Mouse (Mus musculus) forebrain, embryonic 16.5 days (tissue): Measurements from ENCODE around the gene Pnlip. TPM values are rescaled to one million over a fixed set of nuclear protein-coding genes. Genes with fewer than 3 reads are reported as not detected.

Experiments used
- ATAC-seq: fragments of 200-750 bp; cut with Nextera tagmentation; 2 replicates; pipeline ENCODE4 v1.8.0; 2017; ENCODE audit warnings: mild to moderate bottlenecking, moderate library complexity
- H3K27ac ChIP-seq: fragments of 300-500 bp; sonication (generic); 2 replicates; pipeline ENCODE4 v1.5.1; 2014; ENCODE audit warnings: low read length, control low read depth
- H3K27me3 ChIP-seq: fragments of 300-500 bp; sonication (generic); replicated peaks from 2 replicates; pipeline ENCODE4 v1.6.1; 2014; ENCODE audit warnings: low read length; ENCODE audit not compliant: control insufficient read depth, insufficient read depth
- H3K36me3 ChIP-seq: fragments of 300-500 bp; sonication (generic); 2 replicates; pipeline ENCODE4 v1.6.1; 2014; ENCODE audit not compliant: control insufficient read depth, insufficient read depth
- H3K4me1 ChIP-seq: fragments of 300-500 bp; sonication (generic); replicated peaks from 2 replicates; pipeline ENCODE4 v1.6.1; 2014; ENCODE audit warnings: low read length; ENCODE audit not compliant: control insufficient read depth, insufficient read depth
- H3K4me2 ChIP-seq: fragments of 300-500 bp; sonication (generic); 2 replicates; pipeline ENCODE4 v1.6.1; 2014; ENCODE audit warnings: mild to moderate bottlenecking, low read length, control low read depth
- H3K4me3 ChIP-seq: fragments of 300-500 bp; sonication (generic); replicated peaks from 2 replicates; pipeline ENCODE4 v1.5.1; 2014; ENCODE audit warnings: mild to moderate bottlenecking, low read length, control low read depth
- H3K9ac ChIP-seq: fragments of 300-500 bp; sonication (generic); replicated peaks from 2 replicates; pipeline ENCODE4 v1.6.1; 2014; ENCODE audit warnings: low read depth, low read length, control low read depth
- H3K9me3 ChIP-seq: fragments of 300-500 bp; sonication (generic); 2 replicates; pipeline ENCODE4 v1.6.1; 2016; ENCODE audit warnings: low read length; ENCODE audit not compliant: control insufficient read depth
- WGBS: fragments of 180-500 bp; shearing (Covaris S2); extraction: QIAGEN DNeasy Blood & Tissue Kit; methylation state at CpG from one replicate; pipeline ENCODE4 v1.1.7; 2014; 5-methylcytosine and 5-hydroxymethylcytosine counted together
- polyA plus RNA-seq: library from polyadenylated mRNA; unstranded; fragments of >200 nt; fragmentation: Nextera tagmentation; extraction: Ambion mirVana; gene quantifications from 2 replicates; pipeline ENCODE4 v1.2.1, GENCODE M21; 2015

The Pnlip gene
- 0.46 and 0.65 TPM in 2 replicates for polyA plus RNA-seq

- Histone ChIP-seq H3K9ac (no peak within 1 kb of the TSS), H3K36me3 (no peaks in the 10 kb centered on the region), H3K9me3 (no peaks in the 10 kb centered on the region), H3K4me2 (no peak within 1 kb of the TSS), H3K4me1 (no peaks in the 10 kb centered on the region), H3K27ac (no peak within 1 kb of the TSS), H3K27me3 (no peaks in the 10 kb centered on the region), H3K4me3 (no peak within 1 kb of the TSS)
- 83% methylated on average over 5 of the region's 5 CpGs for WGBS
- ATAC-seq: no peak
Observed at GRCm38 (mm10) chr19:58652198-58652597, at the start of gene Pnlip. Gene Pnlip, plus strand, starts transcription at chr19:58652498.

GRCm38 (mm10) chr19:58609716-58610115, 42.6 kb upstream of the Pnlip start:
- ATAC-seq: no peak
- WGBS: 67% methylated on average over 1 of the region's 1 CpGs
- no peak overlapping the region for H3K27ac ChIP-seq

GRCm38 (mm10) chr19:58612745-58613144, 39.6 kb upstream of the Pnlip start:
- H3K4me3 ChIP-seq: no peak overlapping the region
- ATAC-seq: no peak
- WGBS: 89% methylated on average over 3 of the region's 3 CpGs

More at GRCm38 (mm10) chr19:58609716-58610115, 42.6 kb upstream of the Pnlip start:
- no peaks in the 10 kb centered on the region for H3K27me3 ChIP-seq
- no peaks in the 10 kb centered on the region for H3K36me3 ChIP-seq
- H3K4me2 ChIP-seq: no peak overlapping the region
- no peaks in the 10 kb centered on the region for H3K4me1 ChIP-seq
- no peaks in the 10 kb centered on the region for H3K9me3 ChIP-seq
- H3K9ac ChIP-seq: no peak overlapping the region
- no peak overlapping the region for H3K4me3 ChIP-seq

GRCm38 (mm10) chr19:58616606-58617005, 35.7 kb upstream of the Pnlip start:
- H3K27ac ChIP-seq: no peak overlapping the region
- H3K9ac ChIP-seq: no peak overlapping the region
- H3K9me3 ChIP-seq: no peaks in the 10 kb centered on the region
- H3K4me3 ChIP-seq: no peak overlapping the region
- no peaks in the 10 kb centered on the region for H3K27me3 ChIP-seq
- H3K4me2 ChIP-seq: no peak overlapping the region
- no peaks in the 10 kb centered on the region for H3K4me1 ChIP-seq
- ATAC-seq: no peak
- WGBS: 89% methylated on average over 7 of the region's 7 CpGs
- no peaks in the 10 kb centered on the region for H3K36me3 ChIP-seq

More at GRCm38 (mm10) chr19:58612745-58613144, 39.6 kb upstream of the Pnlip start:
- no peaks in the 10 kb centered on the region for H3K9me3 ChIP-seq
- no peaks in the 10 kb centered on the region for H3K27me3 ChIP-seq
- no peak overlapping the region for H3K9ac ChIP-seq
- H3K36me3 ChIP-seq: no peaks in the 10 kb centered on the region
- no peak overlapping the region for H3K27ac ChIP-seq
- no peak overlapping the region for H3K4me2 ChIP-seq
- H3K4me1 ChIP-seq: no peaks in the 10 kb centered on the region

- H3K9ac ChIP-seq: no peak overlapping the region
- H3K4me3 ChIP-seq: no peak overlapping the region
- no peak for ATAC-seq
- H3K27me3 ChIP-seq: no peaks in the 10 kb centered on the region
- H3K4me1 ChIP-seq: no peaks in the 10 kb centered on the region
- WGBS: 84% methylated on average over 3 of the region's 3 CpGs
- H3K4me2 ChIP-seq: no peak overlapping the region
- no peaks in the 10 kb centered on the region for H3K36me3 ChIP-seq
- no peaks in the 10 kb centered on the region; the same call in 1 of the 2 replicates for H3K9me3 ChIP-seq
- no peak overlapping the region for H3K27ac ChIP-seq
Observed at GRCm38 (mm10) chr19:58620661-58621060, 31.6 kb upstream of the Pnlip start.

GRCm38 (mm10) chr19:58621646-58622045, 30.7 kb upstream of the Pnlip start:
- no peaks in the 10 kb centered on the region for H3K27me3 ChIP-seq
- H3K4me3 ChIP-seq: no peak overlapping the region
- H3K4me1 ChIP-seq: no peaks in the 10 kb centered on the region
- no peak for ATAC-seq
- no peak overlapping the region for H3K27ac ChIP-seq
- no peak overlapping the region for H3K4me2 ChIP-seq
- H3K9me3 ChIP-seq: no peaks in the 10 kb centered on the region; the same call in 1 of the 2 replicates
- WGBS: 69% methylated on average over 1 of the region's 1 CpGs
- H3K36me3 ChIP-seq: no peaks in the 10 kb centered on the region
- H3K9ac ChIP-seq: no peak overlapping the region

- 90% methylated on average over 4 of the region's 4 CpGs for WGBS
- no peak overlapping the region for H3K9ac ChIP-seq
- no peaks in the 10 kb centered on the region for H3K27me3 ChIP-seq
- H3K9me3 ChIP-seq: no peaks in the 10 kb centered on the region; the same call in 1 of the 2 replicates
- H3K36me3 ChIP-seq: no peaks in the 10 kb centered on the region
- H3K4me1 ChIP-seq: no peaks in the 10 kb centered on the region
- no peak for ATAC-seq
- H3K4me2 ChIP-seq: no peak overlapping the region
- H3K27ac ChIP-seq: no peak overlapping the region
- H3K4me3 ChIP-seq: no peak overlapping the region
Observed at GRCm38 (mm10) chr19:58624799-58625198, 27.5 kb upstream of the Pnlip start.

- Histone ChIP-seq H3K27ac (no peak overlapping the region), H3K27me3 (no peaks in the 10 kb centered on the region), H3K36me3 (no peaks in the 10 kb centered on the region), H3K4me1 (no peaks in the 10 kb centered on the region), H3K9me3 (no peaks in the 10 kb centered on the region; the same call in 1 of the 2 replicates), H3K9ac (no peak overlapping the region), H3K4me3 (no peak overlapping the region), H3K4me2 (no peak overlapping the region)
- no peak for ATAC-seq
- 76% methylated on average over 9 of the region's 9 CpGs for WGBS
Observed at GRCm38 (mm10) chr19:58625254-58625947, 26.9 kb upstream of the Pnlip start.

- no peak overlapping the region for H3K9ac ChIP-seq
- WGBS: 35% methylated on average over 22 of the region's 22 CpGs
- no peak for ATAC-seq
Observed at GRCm38 (mm10) chr19:58627406-58628337, 24.6 kb upstream of the Pnlip start.

More at GRCm38 (mm10) chr19:58627406-58628337, 24.6 kb upstream of the Pnlip start:
- Histone ChIP-seq H3K36me3 (no peaks in the 10 kb centered on the region), H3K4me1 (no peaks in the 10 kb centered on the region), H3K4me2 (no peak overlapping the region), H3K9me3 (no peaks in the 10 kb centered on the region), H3K4me3 (no peak overlapping the region), H3K27me3 (no peaks in the 10 kb centered on the region), H3K27ac (no peak overlapping the region)
